Mouse (Mus musculus) kidney, adult 2 months (tissue): Measurements from ENCODE around the gene Angptl7. TPM values are rescaled to one million over a fixed set of nuclear protein-coding genes. Genes with fewer than 3 reads are reported as not detected.
A peak's percentile ranks its signal among the peaks of the same experiment; 100 is the strongest.

Experiments
- DNase-seq: peaks from one replicate; pipeline ENCODE4 v3.0.0; 2021
- H3K27ac ChIP-seq: fragments of 200-500 bp; 2 replicates; pipeline ENCODE4 v1.5.1; 2012; ENCODE audit warnings: low read depth, low read length, control low read depth, inconsistent platforms; ENCODE audit not compliant: insufficient read depth
- H3K27me3 ChIP-seq: fragments of 200-500 bp; replicated peaks from 2 replicates; pipeline ENCODE4 v1.6.1; 2012; ENCODE audit warnings: mild to moderate bottlenecking, moderate library complexity, low read length, inconsistent platforms; ENCODE audit not compliant: control insufficient read depth, insufficient read depth
- H3K36me3 ChIP-seq: fragments of 200-500 bp; 2 replicates; pipeline ENCODE4 v1.6.1; 2012; ENCODE audit warnings: mild to moderate bottlenecking, moderate library complexity, low read length, inconsistent platforms; ENCODE audit not compliant: control insufficient read depth, insufficient read depth
- H3K4me1 ChIP-seq: fragments of 200-500 bp; 2 replicates; pipeline ENCODE4 v1.6.1; 2011; ENCODE audit warnings: low read length; ENCODE audit not compliant: control insufficient read depth, insufficient read depth
- H3K4me3 ChIP-seq: fragments of 200-500 bp; 2 replicates; pipeline ENCODE4 v1.5.1; 2011; ENCODE audit warnings: mild to moderate bottlenecking, low read depth, low read length, control low read depth; ENCODE audit not compliant: insufficient read depth
- CTCF ChIP-seq: fragments of 200-500 bp; conservative IDR thresholded peaks from 2 replicates; pipeline ENCODE4 v1.5.1; 2011; ENCODE audit warnings: low read depth, mild to moderate bottlenecking, control low read depth, low read length, moderate library complexity, mixed read lengths; ENCODE audit not compliant: insufficient read depth, insufficient read length
- POLR2A ChIP-seq: fragments of 200-500 bp; IDR thresholded peaks from one replicate; pipeline ENCODE4 v1.6.1; 2011; ENCODE audit warnings: low read depth, low read length, control low read depth
- WGBS: fragments of 180-500 bp; shearing (Covaris S2); methylation state at CpG from one replicate; pipeline ENCODE4 v1.1.7; 2018; 5-methylcytosine and 5-hydroxymethylcytosine counted together
- polyA plus RNA-seq: library from polyadenylated mRNA; depleted of rRNA; stranded (reverse); fragments of >200 nt; gene quantifications from 2 replicates; pipeline ENCODE4 v1.2.3, GENCODE M21; 2012

Gene Angptl7
- polyA plus RNA-seq, 1 experiment, result 27.3 TPM

- 78% methylated on average over 2 of the region's 2 CpGs for WGBS
- Histone ChIP-seq H3K27me3 (no peaks in the 10 kb centered on the region), H3K36me3 (peaks cover 16% of the 10 kb centered on the region), H3K4me1 (peaks cover 13% of the 10 kb centered on the region; the same call in 1 of the 2 replicates), H3K4me3 (no peak overlapping the region), H3K27ac (no peak overlapping the region; the same call in 1 of the 2 replicates)
- TF ChIP-seq CTCF, result no peak
- TF ChIP-seq POLR2A, result no peak
- peak; percentile 78 for DNase-seq
Measured at GRCm38 (mm10) chr4:148480245-148480644, 20.0 kb downstream of the Angptl7 start.

GRCm38 (mm10) chr4:148473496-148473895 lies 26.8 kb downstream of the Angptl7 start:
- Histone ChIP-seq H3K36me3 (peaks cover 16% of the 10 kb centered on the region), H3K4me3 (no peak overlapping the region), H3K4me1 (peaks cover 28% of the 10 kb centered on the region), H3K27me3 (no peaks in the 10 kb centered on the region), H3K27ac (peak overlapping the region; percentile 99)
- WGBS, result 35% methylated on average over 5 of the region's 5 CpGs
- DNase-seq, result peak; percentile 92
- TF ChIP-seq POLR2A (no peak), CTCF (no peak)

- Histone ChIP-seq H3K36me3 (peaks cover 16% of the 10 kb centered on the region), H3K4me3 (no peak overlapping the region), H3K4me1 (peaks cover 24% of the 10 kb centered on the region), H3K27me3 (no peaks in the 10 kb centered on the region), H3K27ac (peak overlapping the region; percentile 99)
- TF ChIP-seq POLR2A (no peak), CTCF (no peak)
- 60% methylated on average over 8 of the region's 8 CpGs for WGBS
- DNase-seq, result peak; percentile 73
Measured at GRCm38 (mm10) chr4:148472436-148473174, 27.7 kb downstream of the Angptl7 start.

GRCm38 (mm10) chr4:148471363-148471806 lies 28.9 kb downstream of the Angptl7 start:
- WGBS, result 64% methylated on average over 10 of the region's 10 CpGs
- no peak for DNase-seq
- Histone ChIP-seq H3K36me3 (peaks cover 18% of the 10 kb centered on the region), H3K4me1 (peaks cover 24% of the 10 kb centered on the region), H3K27ac (peak overlapping the region; percentile 83), H3K4me3 (no peak overlapping the region), H3K27me3 (no peaks in the 10 kb centered on the region)
- TF ChIP-seq CTCF (no peak), POLR2A (no peak)

DNA sequence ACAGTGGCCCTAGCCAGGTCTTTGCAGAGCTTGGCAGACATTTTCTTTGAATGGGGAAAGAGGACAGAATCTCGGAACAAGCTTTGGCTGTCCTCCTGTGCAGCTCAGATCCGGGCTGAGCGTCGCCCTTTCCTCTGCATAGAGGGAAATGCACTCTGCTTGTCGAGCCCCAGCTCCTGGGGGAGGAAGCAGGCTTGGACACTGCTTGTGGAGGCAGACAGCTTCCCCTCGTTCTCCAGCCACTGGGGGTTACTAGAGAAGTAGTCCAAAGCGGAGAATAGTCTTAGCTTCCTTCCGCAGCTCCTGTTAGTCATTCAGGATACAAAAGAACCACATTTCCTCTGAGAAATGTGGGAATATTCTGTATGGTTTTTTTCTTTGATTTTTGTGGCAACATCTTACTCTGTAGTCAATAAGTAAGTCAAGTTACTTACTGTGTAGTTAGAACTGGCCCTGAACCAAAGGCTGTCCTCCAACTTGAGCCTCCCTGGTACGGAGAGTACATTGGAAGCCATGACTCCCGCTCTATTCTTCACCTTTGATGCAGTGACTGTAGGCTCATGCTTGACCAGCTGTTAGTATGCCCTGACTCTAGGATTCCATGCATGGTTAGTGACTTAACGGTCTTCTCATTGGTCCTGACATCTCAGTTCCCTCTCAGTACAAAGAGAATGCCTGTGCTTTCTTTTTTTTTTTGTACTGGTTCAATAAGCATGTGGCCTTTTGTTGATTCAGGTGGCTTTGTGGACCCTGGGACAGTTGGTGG lies 30.6 kb downstream of the Angptl7 start:
- Histone ChIP-seq H3K36me3 (peaks cover 21% of the 10 kb centered on the region), H3K4me3 (no peak overlapping the region), H3K27ac (peak overlapping the region; percentile 68), H3K4me1 (peaks cover 23% of the 10 kb centered on the region), H3K27me3 (no peaks in the 10 kb centered on the region)
- DNase-seq, result no peak
- no peak for TF ChIP-seq POLR2A
- 73% methylated on average over 11 of the region's 11 CpGs for WGBS

- 65% methylated on average over 10 of the region's 10 CpGs for WGBS
- H3K27ac ChIP-seq, result peak overlapping the region; percentile 68
- no peak overlapping the region for H3K4me3 ChIP-seq
- peak; percentile 73 for DNase-seq
- TF ChIP-seq POLR2A (no peak), CTCF (no peak)
- H3K4me1 ChIP-seq, result peaks cover 20% of the 10 kb centered on the region
- peaks cover 24% of the 10 kb centered on the region for H3K36me3 ChIP-seq
- no peaks in the 10 kb centered on the region for H3K27me3 ChIP-seq
Measured at GRCm38 (mm10) chr4:148468396-148468795, 31.9 kb downstream of the Angptl7 start.

DNA sequence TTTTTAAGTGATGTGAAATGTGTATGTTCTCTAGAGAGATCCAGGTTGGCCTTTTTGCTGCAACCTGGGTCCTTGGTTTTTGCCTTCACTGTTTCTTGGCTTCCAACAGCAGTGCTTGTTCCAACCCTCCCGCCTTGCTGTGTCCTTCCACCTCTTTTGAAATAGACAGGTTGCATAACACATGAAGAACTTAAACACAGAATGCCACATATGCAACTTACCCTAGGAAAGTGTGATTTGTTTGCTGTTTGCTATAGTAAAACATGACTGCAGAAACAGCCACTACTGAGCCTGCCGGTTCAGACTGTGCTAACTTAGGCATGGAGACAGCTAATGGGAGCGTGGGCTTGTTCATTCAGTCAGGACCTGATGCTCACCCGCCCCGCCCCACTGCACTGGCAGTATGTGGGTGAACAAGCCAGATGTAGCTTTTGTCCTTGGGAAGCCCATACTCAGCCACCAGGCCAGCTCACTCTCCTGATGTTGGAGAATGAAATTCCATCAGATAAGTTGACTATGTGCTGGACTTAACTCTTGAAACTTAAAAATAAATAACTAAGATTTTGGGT lies 33.7 kb downstream of the Angptl7 start:
- Histone ChIP-seq H3K27me3 (no peaks in the 10 kb centered on the region), H3K36me3 (peaks cover 22% of the 10 kb centered on the region), H3K27ac (no peak overlapping the region), H3K4me1 (peaks cover 11% of the 10 kb centered on the region), H3K4me3 (no peak overlapping the region)
- DNase-seq, result no peak
- no peak for TF ChIP-seq POLR2A
- no peak for TF ChIP-seq CTCF
- 74% methylated on average over 5 of the region's 5 CpGs for WGBS
